Mouse (Mus musculus): Measurements from ENCODE around the gene Txndc12. TPM values are rescaled to one million over a fixed set of nuclear protein-coding genes. Genes with fewer than 3 reads are reported as not detected.

Gene Txndc12
- polyA plus RNA-seq, 1 experiment from 2014 or later: 129 TPM

DNA sequence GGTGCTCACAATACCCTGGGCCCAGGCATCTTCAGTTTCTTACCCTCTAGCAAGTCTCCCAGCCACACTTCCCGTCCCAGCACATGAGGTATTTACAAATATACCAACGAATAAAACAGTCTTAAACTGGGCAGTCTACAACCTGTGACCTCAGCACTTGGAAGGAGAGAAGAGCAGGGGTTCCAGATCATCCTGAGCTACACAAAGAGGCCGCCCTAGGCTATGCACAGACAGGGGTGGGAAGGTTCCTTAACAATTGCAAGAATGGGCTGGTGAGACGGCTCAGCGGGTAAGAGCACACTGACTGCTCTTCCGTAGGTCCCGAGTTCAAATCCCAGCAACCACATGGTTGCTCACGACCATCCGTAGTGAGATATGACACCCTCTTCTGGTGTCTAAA, 68.9 kb downstream of the Txndc12 start:
- Histone ChIP-seq H3K27me3 (ENCODE audit: insufficient read depth, low read length) (no peaks in the 10 kb centered on the region), H3K27ac (ENCODE audit: low read depth) (no peak overlapping the region), H3K4me1 (ENCODE audit: insufficient read depth) (no peaks in the 10 kb centered on the region), H3K9ac (no peak overlapping the region), H3K4me3 (ENCODE audit: low read depth, low read length) (no peak overlapping the region), H3K9me3 (ENCODE audit: low read depth, low read length) (no peaks in the 10 kb centered on the region), H3K36me3 (ENCODE audit: insufficient read depth) (no peaks in the 10 kb centered on the region), H3K4me2 (no peak overlapping the region)
- 87% methylated on average over 9 of the region's 9 CpGs for WGBS
- DNase-seq (no peak), ATAC-seq (ENCODE audit: insufficient read depth) (no peak)
- TF ChIP-seq CTCF (IDR thresholded peaks at IDR 0.05; ENCODE audit: low read depth): no peak

- H3K9me3 ChIP-seq (ENCODE audit: low read depth, low read length): no peaks in the 10 kb centered on the region
- H3K36me3 ChIP-seq (ENCODE audit: insufficient read depth): no peaks in the 10 kb centered on the region
- no peak overlapping the region for H3K9ac ChIP-seq
- DNase-seq (no peak), ATAC-seq (ENCODE audit: insufficient read depth) (no peak)
- no peaks in the 10 kb centered on the region for H3K4me1 ChIP-seq (ENCODE audit: insufficient read depth)
- no peaks in the 10 kb centered on the region for H3K27me3 ChIP-seq (ENCODE audit: insufficient read depth, low read length)
- H3K4me2 ChIP-seq: no peak overlapping the region
- WGBS: 50% methylated on average over 6 of the region's 6 CpGs
- H3K4me3 ChIP-seq (ENCODE audit: low read depth, low read length): no peak overlapping the region
- no peak overlapping the region for H3K27ac ChIP-seq (ENCODE audit: low read depth)
- TF ChIP-seq CTCF (IDR thresholded peaks at IDR 0.05; ENCODE audit: low read depth): no peak
These were observed 69.7 kb downstream of the Txndc12 start for GRCm38 (mm10) chr4:108904076-108904475.

DNA sequence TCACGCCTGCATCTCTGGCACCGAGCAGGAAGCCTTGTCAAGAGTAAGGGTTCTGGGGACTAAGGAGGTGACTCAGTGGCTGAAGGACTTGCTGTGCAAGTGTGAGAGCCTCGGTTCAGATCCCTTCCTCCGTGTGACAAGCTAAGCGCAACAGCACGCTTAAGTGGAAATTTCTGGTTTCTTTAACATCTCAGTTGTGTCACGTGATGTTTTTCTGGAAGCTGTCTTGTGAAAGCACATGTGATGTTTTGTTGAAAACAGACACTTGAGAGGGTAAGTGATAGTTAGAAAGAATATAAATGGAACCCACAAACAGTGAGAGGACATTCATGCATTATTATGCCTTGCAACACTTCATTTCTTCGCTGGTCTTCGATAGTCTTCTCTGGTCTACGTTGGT, 70.4 kb downstream of the Txndc12 start:
- WGBS: 84% methylated on average over 10 of the region's 10 CpGs
- no peak for ATAC-seq (ENCODE audit: insufficient read depth)

DNA sequence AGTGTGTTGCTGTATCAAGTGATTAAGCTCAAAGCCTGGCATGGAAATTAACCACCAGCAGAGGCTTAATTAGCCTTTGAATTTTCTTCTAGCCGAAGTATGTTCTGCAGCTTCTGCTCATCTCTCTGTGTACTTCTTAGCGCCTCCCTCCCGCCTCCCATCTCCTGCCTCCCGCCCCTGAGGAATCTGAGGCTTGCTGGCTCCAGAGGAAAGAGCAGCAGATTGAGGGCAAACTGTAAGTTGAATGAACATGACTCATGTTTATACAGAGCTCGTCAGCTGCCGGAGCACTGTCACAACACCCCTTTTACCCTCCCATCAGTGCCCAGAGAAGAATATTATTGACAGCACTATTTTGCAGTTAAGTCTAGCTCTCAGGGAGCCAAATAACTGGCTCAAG, 71.5 kb downstream of the Txndc12 start:
- 10% methylated on average over 6 of the region's 6 CpGs for WGBS
- ATAC-seq (ENCODE audit: insufficient read depth): peak; percentile 49; the same call in 1 of the 2 replicates
- H3K4me1 ChIP-seq (ENCODE audit: insufficient read depth): no peaks in the 10 kb centered on the region
- peak; percentile 59 for DNase-seq
- H3K36me3 ChIP-seq (ENCODE audit: insufficient read depth): no peaks in the 10 kb centered on the region
- H3K27ac ChIP-seq (ENCODE audit: low read depth): no peak overlapping the region
- no peaks in the 10 kb centered on the region for H3K27me3 ChIP-seq (ENCODE audit: insufficient read depth, low read length)
- no peak overlapping the region for H3K4me2 ChIP-seq
- H3K9me3 ChIP-seq (ENCODE audit: low read depth, low read length): no peaks in the 10 kb centered on the region
- H3K4me3 ChIP-seq (ENCODE audit: low read depth, low read length): no peak overlapping the region
- TF ChIP-seq CTCF (IDR thresholded peaks at IDR 0.05; ENCODE audit: low read depth): no peak
- no peak overlapping the region for H3K9ac ChIP-seq

More for the DNA sequence above, 70.4 kb downstream of the Txndc12 start:
- H3K27ac ChIP-seq (ENCODE audit: low read depth): no peak overlapping the region
- no peaks in the 10 kb centered on the region for H3K4me1 ChIP-seq (ENCODE audit: insufficient read depth)
- no peak for TF ChIP-seq CTCF (IDR thresholded peaks at IDR 0.05; ENCODE audit: low read depth)
- no peak for DNase-seq
- no peak overlapping the region for H3K4me3 ChIP-seq (ENCODE audit: low read depth, low read length)
- H3K36me3 ChIP-seq (ENCODE audit: insufficient read depth): no peaks in the 10 kb centered on the region
- H3K27me3 ChIP-seq (ENCODE audit: insufficient read depth, low read length): no peaks in the 10 kb centered on the region
- no peak overlapping the region for H3K9ac ChIP-seq
- no peak overlapping the region for H3K4me2 ChIP-seq
- H3K9me3 ChIP-seq (ENCODE audit: low read depth, low read length): no peaks in the 10 kb centered on the region

- no peak overlapping the region for H3K9ac ChIP-seq
- H3K36me3 ChIP-seq (ENCODE audit: insufficient read depth): no peaks in the 10 kb centered on the region
- no peak overlapping the region for H3K4me3 ChIP-seq (ENCODE audit: low read depth, low read length)
- no peaks in the 10 kb centered on the region for H3K9me3 ChIP-seq (ENCODE audit: low read depth, low read length)
- no peak overlapping the region for H3K4me2 ChIP-seq
- DNase-seq (no peak), ATAC-seq (ENCODE audit: insufficient read depth) (no peak)
- H3K27me3 ChIP-seq (ENCODE audit: insufficient read depth, low read length): no peaks in the 10 kb centered on the region
- no peak for TF ChIP-seq CTCF (IDR thresholded peaks at IDR 0.05; ENCODE audit: low read depth)
- no peaks in the 10 kb centered on the region for H3K4me1 ChIP-seq (ENCODE audit: insufficient read depth)
- no peak overlapping the region for H3K27ac ChIP-seq (ENCODE audit: low read depth)
These were observed 73.1 kb downstream of the Txndc12 start for GRCm38 (mm10) chr4:108907475-108907874.

DNA sequence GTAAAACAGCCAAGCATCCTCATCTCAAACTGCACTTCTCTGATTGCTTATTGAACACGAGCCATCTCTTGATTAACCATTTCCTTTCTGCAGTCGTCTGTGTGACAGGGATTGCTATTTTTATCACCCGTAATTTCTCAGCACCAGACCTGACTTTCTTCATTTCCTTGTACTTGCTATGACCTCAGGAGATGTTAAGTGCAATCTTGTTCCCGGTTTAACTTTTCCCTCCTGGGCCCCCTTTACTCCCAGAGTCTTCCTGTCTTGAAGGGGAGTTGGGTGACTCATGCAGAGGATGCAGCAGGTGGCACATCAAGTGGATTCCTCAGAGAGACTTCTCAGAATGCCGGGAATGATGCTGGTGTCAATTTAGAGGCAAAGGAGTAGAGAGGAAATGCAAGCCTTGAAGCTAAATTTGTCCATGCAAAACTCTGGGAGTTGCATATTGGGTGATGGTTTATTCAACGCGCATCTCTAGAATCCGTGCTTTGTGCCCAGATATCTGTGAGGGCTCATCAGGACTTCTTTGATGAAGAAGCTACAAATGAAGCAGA, 75.5 kb downstream of the Txndc12 start:
- Histone ChIP-seq H3K4me3 (ENCODE audit: low read depth, low read length) (no peak overlapping the region), H3K27ac (ENCODE audit: low read depth) (no peak overlapping the region), H3K9ac (no peak overlapping the region), H3K4me1 (ENCODE audit: insufficient read depth) (no peaks in the 10 kb centered on the region), H3K27me3 (ENCODE audit: insufficient read depth, low read length) (no peaks in the 10 kb centered on the region), H3K36me3 (ENCODE audit: insufficient read depth) (no peaks in the 10 kb centered on the region), H3K4me2 (no peak overlapping the region), H3K9me3 (ENCODE audit: low read depth, low read length) (no peaks in the 10 kb centered on the region)
- TF ChIP-seq CTCF (IDR thresholded peaks at IDR 0.05; ENCODE audit: low read depth): no peak
- no peak for DNase-seq
- 57% methylated on average over 8 of the region's 8 CpGs for WGBS
- no peak for ATAC-seq (ENCODE audit: insufficient read depth)

Other genes with a start within 250 kb of the Txndc12 start
- 31.1 and 31.4 TPM in 2 replicates for gene Cc2d1b, start 214.7 kb upstream of the Txndc12 start, polyA plus RNA-seq (2014; fragmentation: Nextera tagmentation; extraction: Ambion mirVana)
- gene 3110021N24Rik, start 115.0 kb upstream of the Txndc12 start, polyA plus RNA-seq (2014; fragmentation: Nextera tagmentation; extraction: Ambion mirVana): 2.2 and 3.1 TPM in 2 replicates
- 5.2 and 5.5 TPM in 2 replicates for gene Zfyve9, start 53.8 kb upstream of the Txndc12 start, polyA plus RNA-seq (2014; fragmentation: Nextera tagmentation; extraction: Ambion mirVana)
- 167 and 176 TPM in 2 replicates for gene Btf3l4, start 987 bp upstream of the Txndc12 start, polyA plus RNA-seq (2014; fragmentation: Nextera tagmentation; extraction: Ambion mirVana)
- gene Kti12, start 13.2 kb downstream of the Txndc12 start, polyA plus RNA-seq (2014; fragmentation: Nextera tagmentation; extraction: Ambion mirVana): 57.4 and 62.8 TPM in 2 replicates
- 1.2 and 1.3 TPM in 2 replicates for gene A730015C16Rik, start 14.0 kb downstream of the Txndc12 start, polyA plus RNA-seq (2014; fragmentation: Nextera tagmentation; extraction: Ambion mirVana)
- 6.3 and 8.0 TPM in 2 replicates for gene Rab3b, start 44.5 kb downstream of the Txndc12 start, polyA plus RNA-seq (2014; fragmentation: Nextera tagmentation; extraction: Ambion mirVana)
- 49.6 and 51.4 TPM in 2 replicates for gene Nrd1, start 166.1 kb downstream of the Txndc12 start, polyA plus RNA-seq (2014; fragmentation: Nextera tagmentation; extraction: Ambion mirVana)

Measured in lung, embryonic 14.5 days (tissue).